Comparison of ENCODE assay signal across 23 mouse cellular contexts in genomic region chr2:126399454-126399853, GRCm38 (mm10).
"Had no signal": no experiment of that assay in that cellular context is flagged by ENCODE, and none has a peak within 500 bp of the region (broad histone marks: within the 10 kb centered on the region; RNA-seq: fewer than 3 reads in every experiment).

No protein-coding gene starts in this region.

- H3K4me3 ChIP-seq: heart, embryonic 10.5 days; heart, embryonic 12.5 days; hindbrain, embryonic 13.5 days; hindbrain, embryonic 15.5 days; kidney, embryonic 15.5 days; layer of hippocampus, adult 2 months; left cerebral cortex, adult 2 months; limb, embryonic 10.5 days; limb, embryonic 12.5 days; liver, embryonic 13.5 days had no signal

- H3K36me3 ChIP-seq: heart, embryonic 10.5 days; heart, embryonic 12.5 days; hindbrain, embryonic 13.5 days; hindbrain, embryonic 15.5 days; kidney, embryonic 15.5 days; limb, embryonic 10.5 days; limb, embryonic 12.5 days; liver, embryonic 13.5 days had no signal

- ATAC-seq: hindbrain, postnatal 0 days; intestine, embryonic 16.5 days had no signal

- H3K27me3 ChIP-seq: heart, embryonic 12.5 days; hindbrain, embryonic 13.5 days; hindbrain, embryonic 15.5 days; kidney, embryonic 15.5 days; limb, embryonic 12.5 days; liver, embryonic 13.5 days had no signal

- DNase-seq: gastrocnemius, postnatal 14 days; gastrocnemius, postnatal 36 days; heart, adult 18-20 months; heart, postnatal 10 days; heart, postnatal 36 days; kidney, adult 11 months; kidney, adult 2 months; kidney, adult 9 months; kidney, postnatal 14 days; kidney, postnatal 36 days; liver; liver, embryonic 13.5 days had no signal
